Mouse (Mus musculus) hindbrain, embryonic 16.5 days (tissue): ENCODE data around the gene Casp9. TPM values are rescaled to one million over a fixed set of nuclear protein-coding genes. Genes with fewer than 3 reads are reported as not detected.
"Not testable (repeated sequence)": the region's sequence is repeated elsewhere in the genome, so short reads cannot be mapped to it uniquely, and the experiment has no call there.

ENCODE experiments used
- ATAC-seq: fragments of 200-750 bp; cut with Nextera tagmentation; 2 replicates; pipeline ENCODE4 v1.8.0; 2017; ENCODE audit warnings: moderate TSS enrichment, moderate library complexity
- H3K27ac ChIP-seq: fragments of 300-500 bp; sonication (generic); 2 replicates; pipeline ENCODE4 v1.5.1; 2014; ENCODE audit warnings: low read depth, mild to moderate bottlenecking, control low read depth, low read length, moderate library complexity
- H3K27me3 ChIP-seq: fragments of 300-500 bp; sonication (generic); replicated peaks from 2 replicates; pipeline ENCODE4 v1.6.1; 2014; ENCODE audit warnings: low read length; ENCODE audit not compliant: control insufficient read depth, insufficient read depth
- H3K36me3 ChIP-seq: fragments of 300-500 bp; sonication (generic); 2 replicates; pipeline ENCODE4 v1.6.1; 2014; ENCODE audit warnings: mild to moderate bottlenecking, low read length, moderate library complexity, mixed read lengths; ENCODE audit not compliant: control insufficient read depth, insufficient read depth
- H3K4me1 ChIP-seq: fragments of 300-500 bp; sonication (generic); 2 replicates; pipeline ENCODE4 v1.6.1; 2014; ENCODE audit warnings: low read depth, low read length; ENCODE audit not compliant: control insufficient read depth, insufficient read depth
- H3K4me2 ChIP-seq: fragments of 300-500 bp; sonication (generic); 2 replicates; pipeline ENCODE4 v1.6.1; 2014; ENCODE audit warnings: mild to moderate bottlenecking, low read length, control low read depth, moderate library complexity
- H3K4me3 ChIP-seq: fragments of 300-500 bp; sonication (generic); 2 replicates; pipeline ENCODE4 v1.5.1; 2014; ENCODE audit warnings: mild to moderate bottlenecking, low read length, control low read depth, moderate library complexity
- H3K9ac ChIP-seq: fragments of 300-500 bp; sonication (generic); 2 replicates; pipeline ENCODE4 v1.6.1; 2014; ENCODE audit warnings: low read depth, mild to moderate bottlenecking, control low read depth, low read length, moderate library complexity
- H3K9me3 ChIP-seq: fragments of 300-500 bp; sonication (generic); 2 replicates; pipeline ENCODE4 v1.6.1; 2014; ENCODE audit warnings: mild to moderate bottlenecking, low read length, moderate library complexity; ENCODE audit not compliant: control insufficient read depth
- WGBS: fragments of 180-500 bp; shearing (Covaris S2); extraction: QIAGEN DNeasy Blood & Tissue Kit; methylation state at CpG from one replicate; pipeline ENCODE4 v1.1.7; 2014; 5-methylcytosine and 5-hydroxymethylcytosine counted together
- polyA plus RNA-seq: library from polyadenylated mRNA; unstranded; fragments of >200 nt; fragmentation: Nextera tagmentation; extraction: Ambion mirVana; gene quantifications from 2 replicates; pipeline ENCODE4 v1.2.1, GENCODE M21; 2015

Casp9 gene
- polyA plus RNA-seq, 1 experiment from 2014 or later, result 22.2 TPM

DNA sequence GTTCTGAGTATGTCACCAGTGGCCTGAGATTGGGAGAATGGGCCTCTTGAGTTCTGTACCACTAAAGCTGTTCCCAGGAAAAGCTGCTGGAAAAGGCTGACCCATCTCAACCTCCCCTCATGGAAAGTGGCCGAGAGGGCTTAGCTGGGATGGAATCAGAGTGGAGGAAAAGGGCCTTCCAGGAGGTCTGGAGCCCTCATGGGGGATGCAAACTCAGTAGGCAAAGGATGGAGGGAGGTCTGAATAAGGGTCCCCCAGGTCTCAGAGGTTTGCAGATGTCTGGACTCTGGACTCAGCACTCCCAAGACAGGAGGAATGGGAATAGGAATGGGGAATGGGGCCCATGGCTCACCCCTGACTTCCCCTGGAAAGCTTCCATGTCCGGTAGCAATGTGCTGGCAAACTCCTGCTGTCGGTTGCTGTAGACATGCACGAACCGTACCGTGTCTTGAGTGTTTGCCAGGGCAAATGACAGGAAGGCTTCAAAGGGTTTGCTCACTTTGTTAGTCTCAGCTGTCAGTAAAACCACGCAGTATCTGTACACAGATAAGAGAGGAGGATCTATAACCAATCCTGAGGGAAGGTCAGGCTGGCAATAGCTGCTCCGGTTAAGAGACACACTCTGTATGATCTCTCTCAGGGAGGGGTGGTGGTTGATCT is 23.8 kb upstream of the Casp9 start:
- H3K4me1 ChIP-seq, result peaks cover 15% of the 10 kb centered on the region
- H3K27me3 ChIP-seq, result no peaks in the 10 kb centered on the region
- no peak overlapping the region for H3K4me2 ChIP-seq
- no peak for ATAC-seq
- H3K4me3 ChIP-seq, result no peak overlapping the region
- H3K36me3 ChIP-seq, result peaks cover 43% of the 10 kb centered on the region
- 81% methylated on average over 8 of the region's 8 CpGs for WGBS
- H3K9me3 ChIP-seq, result no peaks in the 10 kb centered on the region
- H3K27ac ChIP-seq, result no peak overlapping the region
- no peak overlapping the region for H3K9ac ChIP-seq

GRCm38 (mm10) chr4:141771823-141772222 is 21.6 kb upstream of the Casp9 start:
- WGBS, result 95% methylated on average over 8 of the region's 8 CpGs
- no peak overlapping the region for H3K4me3 ChIP-seq
- no peak overlapping the region for H3K9ac ChIP-seq
- H3K9me3 ChIP-seq, result no peaks in the 10 kb centered on the region
- H3K27me3 ChIP-seq, result no peaks in the 10 kb centered on the region
- H3K4me1 ChIP-seq, result peaks cover 11% of the 10 kb centered on the region
- H3K36me3 ChIP-seq, result peaks cover 46% of the 10 kb centered on the region
- H3K27ac ChIP-seq, result no peak overlapping the region
- H3K4me2 ChIP-seq, result no peak overlapping the region
- no peak for ATAC-seq

DNA sequence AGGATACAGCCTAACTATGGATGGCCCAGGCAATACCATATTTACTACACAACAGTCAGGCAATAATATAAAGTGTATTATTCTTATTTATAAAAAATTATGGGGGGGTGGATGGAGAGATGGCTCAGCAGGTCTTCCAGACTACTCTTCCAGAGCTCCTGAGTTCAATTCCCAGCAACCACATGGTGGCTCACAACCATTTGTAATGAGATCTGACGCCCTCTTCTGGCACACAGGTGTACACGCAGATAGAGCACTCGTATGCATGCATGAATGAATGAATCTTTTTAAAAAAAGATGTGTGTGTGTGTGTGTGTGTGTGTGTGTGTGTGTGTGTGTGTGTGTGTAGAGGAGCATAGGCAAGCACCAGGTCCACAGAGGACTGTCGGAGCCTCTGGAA is 20.4 kb upstream of the Casp9 start:
- H3K4me1 ChIP-seq, H3K9ac ChIP-seq, H3K9me3 ChIP-seq, H3K4me2 ChIP-seq, ATAC-seq, H3K27me3 ChIP-seq, H3K27ac ChIP-seq, H3K4me3 ChIP-seq: not testable (repeated sequence)
- H3K36me3 ChIP-seq, result peaks cover 50% of the 10 kb centered on the region
- 84% methylated on average over 4 of the region's 4 CpGs for WGBS

DNA sequence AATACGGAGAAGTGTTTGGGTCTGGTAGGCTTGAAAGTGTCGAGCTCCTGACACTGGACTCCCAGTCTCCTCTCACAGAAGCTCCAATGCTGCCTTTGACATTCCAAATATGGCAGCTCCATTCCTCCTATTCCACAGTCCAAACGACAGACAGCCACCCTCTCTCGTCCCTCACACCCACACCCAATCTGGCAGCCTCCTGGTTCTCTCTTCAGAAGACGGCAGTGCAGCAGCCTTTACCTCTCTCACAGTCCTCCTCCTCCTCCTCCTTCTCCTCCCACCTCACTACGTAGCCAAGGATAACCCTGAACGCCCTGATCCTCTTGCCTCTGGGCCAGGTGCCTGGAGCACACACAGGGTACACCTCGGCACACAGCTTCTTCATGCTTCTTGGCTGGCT is 13.6 kb upstream of the Casp9 start:
- H3K4me1 ChIP-seq, result no peaks in the 10 kb centered on the region
- H3K4me2 ChIP-seq, result no peak overlapping the region
- no peak overlapping the region for H3K27ac ChIP-seq
- no peaks in the 10 kb centered on the region for H3K9me3 ChIP-seq
- no peak overlapping the region for H3K9ac ChIP-seq
- ATAC-seq, result no peak
- peaks cover 60% of the 10 kb centered on the region for H3K36me3 ChIP-seq
- WGBS, result 95% methylated on average over 8 of the region's 8 CpGs
- no peaks in the 10 kb centered on the region for H3K27me3 ChIP-seq
- no peak overlapping the region for H3K4me3 ChIP-seq

GRCm38 (mm10) chr4:141781201-141781985 is 12.0 kb upstream of the Casp9 start:
- Histone ChIP-seq H3K4me2 (no peak overlapping the region), H3K9ac (no peak overlapping the region), H3K27me3 (no peaks in the 10 kb centered on the region), H3K27ac (no peak overlapping the region), H3K4me1 (no peaks in the 10 kb centered on the region), H3K9me3 (no peaks in the 10 kb centered on the region), H3K4me3 (no peak overlapping the region), H3K36me3 (peaks cover 55% of the 10 kb centered on the region)
- 97% methylated on average over 8 of the region's 8 CpGs for WGBS
- ATAC-seq, result no peak

DNA sequence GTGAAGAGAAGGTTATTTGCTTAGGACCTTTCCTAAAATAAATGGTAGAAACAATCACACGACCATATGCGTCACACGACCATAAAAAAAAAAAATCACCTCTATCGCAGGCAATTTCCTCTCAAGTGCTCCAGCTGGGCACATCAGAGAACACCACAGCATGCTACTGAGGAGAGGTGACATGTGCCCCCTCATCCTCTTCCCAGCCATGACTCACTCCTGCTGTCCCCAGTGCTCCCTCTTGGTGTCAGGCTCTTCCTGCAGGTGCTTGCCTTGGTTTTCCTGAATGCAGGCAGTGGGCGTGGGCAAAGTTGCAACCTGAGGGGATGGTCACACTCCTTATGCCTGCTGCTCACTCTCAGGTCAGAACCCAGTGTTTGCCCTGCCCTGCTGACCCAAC is 8.6 kb upstream of the Casp9 start:
- Histone ChIP-seq H3K27me3 (no peaks in the 10 kb centered on the region), H3K36me3 (peaks cover 36% of the 10 kb centered on the region), H3K9me3 (no peaks in the 10 kb centered on the region), H3K4me3 (no peak overlapping the region), H3K9ac (no peak overlapping the region), H3K4me2 (no peak overlapping the region), H3K27ac (no peak overlapping the region), H3K4me1 (peaks cover 4% of the 10 kb centered on the region)
- no peak for ATAC-seq
- 81% methylated on average over 5 of the region's 5 CpGs for WGBS

DNA sequence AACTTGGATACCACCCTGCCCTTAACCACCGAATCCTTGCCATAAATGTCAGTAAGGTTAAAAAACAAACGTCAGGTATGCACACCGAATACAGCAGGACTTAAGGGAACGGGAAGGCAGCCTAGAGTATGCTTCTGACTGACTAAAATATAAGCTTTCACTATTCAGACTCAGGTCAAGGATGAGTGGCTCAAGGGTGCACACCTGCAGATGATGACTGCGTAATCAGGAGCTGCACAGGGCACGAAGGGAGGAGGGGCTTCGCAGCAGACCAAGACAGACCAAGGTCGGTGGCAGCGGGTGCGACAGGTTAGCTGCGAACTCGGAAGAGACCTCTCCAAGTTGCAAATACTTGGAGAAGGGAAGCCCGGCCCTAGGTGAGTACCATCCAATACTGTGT is 7.3 kb upstream of the Casp9 start:
- Histone ChIP-seq H3K9me3 (no peaks in the 10 kb centered on the region), H3K36me3 (peaks cover 28% of the 10 kb centered on the region), H3K4me1 (peaks cover 5% of the 10 kb centered on the region), H3K4me2 (no peak overlapping the region), H3K27me3 (no peaks in the 10 kb centered on the region), H3K27ac (no peak overlapping the region), H3K4me3 (no peak overlapping the region), H3K9ac (no peak overlapping the region)
- no peak for ATAC-seq
- WGBS, result 96% methylated on average over 13 of the region's 13 CpGs

DNA sequence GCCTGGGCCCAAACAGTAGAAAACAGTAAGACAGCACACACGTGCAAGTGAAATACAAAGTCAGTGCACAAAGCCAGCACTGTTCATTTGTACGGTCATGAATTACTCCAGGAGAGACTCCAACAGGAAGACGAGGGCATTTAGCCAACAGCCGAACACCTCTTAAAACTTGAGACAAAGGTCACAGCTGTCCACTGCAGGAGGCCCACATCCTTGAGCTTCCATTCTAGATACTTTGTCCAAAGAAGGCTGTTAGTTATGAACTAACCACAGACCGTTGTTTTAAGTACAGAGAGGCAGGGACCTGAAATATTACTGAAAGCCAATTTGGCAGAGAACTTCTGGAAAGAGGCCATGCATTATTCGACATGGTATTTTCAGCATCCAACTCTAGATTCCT is 6.4 kb upstream of the Casp9 start:
- Histone ChIP-seq H3K9me3 (no peaks in the 10 kb centered on the region), H3K36me3 (peaks cover 19% of the 10 kb centered on the region), H3K27me3 (no peaks in the 10 kb centered on the region), H3K4me3 (no peak overlapping the region), H3K9ac (no peak overlapping the region), H3K27ac (no peak overlapping the region), H3K4me1 (peaks cover 5% of the 10 kb centered on the region), H3K4me2 (no peak overlapping the region)
- no peak for ATAC-seq
- 70% methylated on average over 6 of the region's 6 CpGs for WGBS

DNA sequence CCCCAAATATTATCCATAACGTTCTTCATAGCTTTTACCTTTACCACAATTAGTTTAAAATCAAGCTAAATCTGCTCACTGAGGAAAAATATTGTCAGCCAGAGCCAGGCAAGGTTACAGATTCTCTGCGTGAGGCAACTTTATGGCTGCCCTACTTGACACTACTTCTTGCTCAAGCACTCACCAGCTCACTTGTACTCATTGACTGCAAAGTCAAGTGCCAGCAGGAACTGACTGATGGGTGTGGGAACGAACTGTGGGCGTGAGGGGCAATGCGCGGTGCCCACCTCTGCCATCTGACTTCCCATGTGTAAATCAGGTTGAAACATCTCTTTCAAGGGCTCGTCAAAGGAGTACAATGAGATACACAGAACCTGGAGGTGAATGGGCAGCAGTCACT is 6.0 kb upstream of the Casp9 start:
- 94% methylated on average over 7 of the region's 7 CpGs for WGBS
- no peak overlapping the region for H3K4me2 ChIP-seq
- no peaks in the 10 kb centered on the region for H3K27me3 ChIP-seq
- no peaks in the 10 kb centered on the region for H3K9me3 ChIP-seq
- peaks cover 5% of the 10 kb centered on the region for H3K4me1 ChIP-seq
- no peak overlapping the region for H3K9ac ChIP-seq
- no peak for ATAC-seq
- H3K36me3 ChIP-seq, result peaks cover 15% of the 10 kb centered on the region
- no peak overlapping the region for H3K27ac ChIP-seq
- no peak overlapping the region for H3K4me3 ChIP-seq
